Mouse (Mus musculus): ENCODE measurements around the gene Zfp277.
A peak's percentile ranks its signal among the peaks of the same experiment; 100 is the strongest.

Zfp277 gene

DNA sequence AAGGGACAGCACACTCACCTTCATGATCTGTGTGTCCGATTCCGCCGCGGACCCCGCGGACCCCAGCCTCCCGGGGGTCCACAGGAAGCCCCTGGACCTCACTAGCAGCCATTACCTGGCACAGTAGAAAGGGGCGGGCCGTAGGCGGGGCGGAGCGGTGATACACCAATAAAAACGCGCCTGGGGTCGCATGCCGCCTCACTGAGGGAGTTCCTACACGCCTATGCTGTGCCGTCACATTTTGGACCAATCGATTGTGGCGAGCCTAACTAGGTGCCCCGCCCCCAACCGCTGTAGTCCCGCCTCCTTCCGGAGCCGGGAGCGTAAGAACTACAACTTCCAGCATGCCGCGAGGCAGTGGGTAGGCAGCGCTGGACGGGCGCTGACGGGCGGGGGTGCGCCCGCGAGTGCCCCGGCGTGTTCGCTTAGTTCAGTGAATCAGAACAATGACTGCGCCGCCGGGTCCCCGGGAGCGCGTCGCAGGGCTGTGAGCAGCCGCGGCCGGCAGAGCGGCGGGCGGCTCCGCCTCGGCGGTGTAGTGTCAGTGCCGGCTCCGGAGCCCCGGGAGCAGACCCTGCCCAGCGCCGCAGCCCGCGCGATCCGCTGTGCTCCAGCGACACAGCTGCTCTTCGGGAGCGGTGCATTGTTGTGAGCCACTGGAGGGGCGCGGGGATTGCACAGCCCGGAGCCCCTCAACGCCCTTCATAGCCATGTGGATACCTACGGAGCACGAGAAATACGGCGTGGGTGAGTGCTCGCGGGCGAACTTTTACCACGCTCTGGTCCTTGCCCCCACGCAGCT, at the start of gene Zfp277, which contains the start of gene Dock4:
Gene Zfp277 (minus strand): TSS at position 255 of the 802 bp plus-strand sequence.
Gene Dock4 (plus strand): TSS at position 305 of the 802 bp plus-strand sequence.
- DNase-seq, result peak; percentile 99

DNA sequence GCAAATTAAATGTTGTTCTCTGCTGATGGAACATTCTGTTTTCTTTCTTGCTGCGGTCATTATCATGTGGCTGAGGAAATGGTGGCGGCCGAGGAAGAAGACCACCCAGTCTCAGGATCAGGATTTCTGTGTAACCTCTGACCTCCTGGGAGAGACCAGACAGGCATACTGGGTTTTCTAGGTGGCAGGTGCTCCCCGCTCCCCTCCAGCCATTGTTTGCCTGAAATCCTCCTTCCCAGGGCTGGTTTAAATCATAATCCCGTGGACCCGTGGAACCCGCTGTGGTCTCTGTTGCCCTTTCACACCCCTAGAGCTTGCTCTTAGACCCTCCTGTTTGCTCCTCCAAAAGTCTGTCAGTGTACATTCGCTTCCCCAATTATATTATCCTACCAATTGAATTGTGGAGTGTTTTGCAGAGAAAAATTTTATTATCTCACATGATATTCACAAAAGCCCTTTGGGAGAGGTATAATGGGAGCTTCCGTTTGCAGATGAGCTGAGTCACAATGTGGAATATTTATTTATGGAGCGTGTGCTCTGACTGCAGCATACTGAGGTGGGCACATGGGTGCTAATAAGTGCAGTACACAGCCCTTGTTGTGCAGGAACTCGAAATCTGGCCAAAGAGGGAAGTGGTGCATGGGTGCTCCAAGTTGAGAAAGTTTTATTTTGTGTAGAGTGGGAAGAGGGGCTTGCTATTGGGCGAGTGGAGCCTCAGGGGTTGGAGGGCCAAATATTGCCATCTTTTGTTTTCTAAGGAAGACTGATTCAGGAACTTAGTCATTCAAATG, 40.5 kb upstream of the Zfp277 start:
- no peak for DNase-seq

DNA sequence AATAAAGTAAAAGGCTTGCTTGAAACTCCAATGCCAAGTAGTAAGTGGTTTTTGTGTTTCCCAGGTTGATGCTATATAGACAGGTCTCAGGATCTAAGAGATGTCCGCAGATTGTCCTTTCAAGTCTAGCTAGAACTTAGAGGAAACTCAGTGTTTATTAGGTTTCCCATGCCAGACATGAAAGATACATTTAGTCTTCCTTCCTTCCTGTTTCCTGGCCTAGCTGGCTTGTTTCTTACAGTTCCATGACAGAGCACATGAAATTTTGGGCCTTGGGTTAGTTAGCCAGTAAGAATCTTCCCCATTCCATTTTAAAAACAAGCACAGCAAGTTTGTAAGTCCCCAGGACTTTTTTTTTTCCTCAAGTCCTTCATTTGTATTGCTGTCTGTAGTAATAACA, 39.5 kb upstream of the Zfp277 start:
- DNase-seq, result no peak

DNA sequence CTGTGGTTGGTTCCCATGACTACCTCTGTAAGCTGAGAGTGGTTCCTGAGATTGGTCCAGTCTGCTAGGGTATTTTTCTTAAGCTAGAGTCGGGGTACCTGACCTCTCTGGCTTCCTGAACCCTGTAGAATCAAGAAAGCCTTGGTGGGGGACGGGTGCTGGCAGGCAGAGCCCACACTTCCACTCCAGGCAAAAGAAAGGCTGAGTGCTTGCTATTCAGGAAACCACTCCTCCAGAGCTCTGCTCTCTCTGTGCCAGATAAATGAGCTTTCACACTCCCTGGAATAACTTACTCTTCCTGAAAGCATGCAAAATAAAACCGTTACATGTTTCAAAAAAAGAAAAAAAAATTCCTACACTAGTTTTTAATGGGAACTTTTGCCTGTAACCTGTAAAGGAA, 38.5 kb upstream of the Zfp277 start:
- DNase-seq, result no peak

DNA sequence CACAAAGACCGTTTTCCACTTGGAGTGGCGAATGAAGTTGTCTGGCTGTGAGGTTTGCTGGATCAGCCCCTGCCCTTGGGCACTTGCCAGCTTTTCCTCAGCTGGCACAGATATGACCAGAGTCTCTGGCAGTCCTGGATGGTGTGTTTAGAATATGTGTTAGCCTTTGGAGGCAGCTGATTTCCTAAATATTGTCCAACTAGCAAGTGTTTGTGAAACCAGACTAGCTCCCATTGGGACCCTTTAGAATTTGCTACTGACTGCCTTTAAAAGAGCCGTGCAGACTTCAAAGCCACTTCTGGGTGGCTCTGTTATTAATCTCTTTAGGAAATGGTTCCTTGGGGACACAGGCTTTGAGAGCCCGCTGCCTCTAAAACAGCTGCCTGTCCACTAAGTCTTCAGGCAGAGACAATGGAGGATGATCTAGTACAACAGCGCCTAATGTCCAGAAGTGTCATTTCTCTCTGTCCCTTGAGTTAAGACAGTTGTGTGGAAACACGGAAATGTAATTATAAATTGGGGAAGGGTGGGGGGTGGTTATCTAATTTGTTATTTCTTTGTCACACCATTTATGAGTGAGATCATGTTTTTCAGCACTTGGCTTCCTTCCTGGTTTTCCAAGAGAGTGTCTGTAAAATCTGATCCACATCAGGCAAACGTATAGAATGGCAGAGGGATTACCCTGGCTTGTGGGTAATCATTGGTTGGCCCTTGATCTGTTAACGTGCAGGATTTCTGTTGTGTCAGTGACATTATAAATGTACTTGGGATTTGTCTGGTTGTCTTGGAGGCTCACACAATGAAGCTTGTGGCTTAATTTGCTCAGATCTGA, 32.1 kb upstream of the Zfp277 start:
- DNase-seq, result peak in 1 of 2 experiments; percentile 39

DNA sequence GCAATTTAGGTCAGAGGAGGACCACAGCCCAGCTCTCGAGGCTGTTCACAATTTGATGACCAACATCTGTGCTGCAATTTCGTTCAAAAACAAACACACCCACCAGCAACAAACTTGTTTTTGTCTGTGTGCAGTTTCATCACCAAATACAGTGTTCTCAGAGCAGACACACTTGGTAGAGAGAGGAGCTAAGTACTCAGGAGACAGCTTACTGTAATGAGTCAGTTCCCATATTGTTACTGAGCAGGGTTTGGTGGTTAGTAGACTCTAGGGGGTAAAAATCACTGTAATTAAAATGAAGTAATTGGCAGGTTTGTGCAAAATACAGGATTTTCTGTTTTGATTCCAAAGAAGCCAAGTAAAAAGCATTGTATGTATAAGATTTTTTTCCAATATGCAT, 28.0 kb upstream of the Zfp277 start:
- no peak for DNase-seq

DNA sequence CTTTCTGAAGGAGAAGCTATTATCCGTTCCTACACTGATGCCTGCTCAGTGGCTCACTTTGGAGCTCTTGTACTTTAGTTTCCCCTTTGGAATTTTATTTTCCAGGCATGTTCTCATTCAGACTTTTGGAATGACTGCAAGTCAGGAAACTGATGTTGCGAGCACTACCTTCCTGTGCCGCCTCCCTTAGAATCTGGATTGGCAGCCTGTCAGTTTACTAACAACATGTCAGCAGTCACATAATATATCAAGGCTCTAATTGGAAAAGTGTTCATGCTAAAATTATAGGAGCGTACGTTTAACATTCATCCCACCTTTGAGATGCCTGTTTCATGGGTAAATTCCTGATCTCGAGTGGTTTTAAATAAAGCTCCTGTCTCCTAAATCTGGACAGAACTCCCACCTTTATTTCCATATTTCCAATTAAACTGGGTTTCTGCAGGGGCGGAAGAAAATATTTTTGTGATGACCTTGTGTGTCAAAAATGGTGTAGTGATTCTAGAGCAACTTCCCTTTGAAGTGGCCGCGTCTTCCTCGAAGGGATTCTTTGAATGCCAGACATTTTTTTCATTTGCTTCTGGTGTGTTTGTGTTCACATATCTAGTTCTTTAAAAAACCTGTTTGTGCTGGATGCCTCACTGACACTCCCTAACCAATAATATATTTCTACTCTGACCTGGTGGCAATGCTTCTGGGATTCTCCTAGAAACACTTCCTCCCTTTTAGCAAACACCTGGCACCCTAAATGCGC, 26.1 kb upstream of the Zfp277 start:
- DNase-seq, result no peak

DNA sequence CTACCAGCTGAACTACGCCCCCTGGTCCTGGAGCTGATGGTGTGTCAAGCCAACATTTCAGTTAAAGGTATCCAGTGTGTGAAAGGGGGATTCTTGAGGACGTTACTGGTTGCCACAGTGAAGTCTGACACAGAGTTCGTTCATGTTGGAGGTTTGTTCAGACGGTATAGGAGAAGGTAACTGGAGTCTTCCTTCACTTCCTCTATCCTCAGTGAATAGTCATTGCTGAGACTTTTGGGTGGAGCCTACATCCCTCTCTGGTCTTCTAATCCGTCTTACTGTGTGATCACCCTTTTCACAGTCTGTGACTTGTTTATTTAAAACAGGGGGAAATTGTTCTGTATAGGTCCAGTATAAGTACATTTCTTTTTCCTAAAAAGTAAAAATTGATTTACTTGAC, 23.3 kb upstream of the Zfp277 start:
- DNase-seq, result no peak

DNA sequence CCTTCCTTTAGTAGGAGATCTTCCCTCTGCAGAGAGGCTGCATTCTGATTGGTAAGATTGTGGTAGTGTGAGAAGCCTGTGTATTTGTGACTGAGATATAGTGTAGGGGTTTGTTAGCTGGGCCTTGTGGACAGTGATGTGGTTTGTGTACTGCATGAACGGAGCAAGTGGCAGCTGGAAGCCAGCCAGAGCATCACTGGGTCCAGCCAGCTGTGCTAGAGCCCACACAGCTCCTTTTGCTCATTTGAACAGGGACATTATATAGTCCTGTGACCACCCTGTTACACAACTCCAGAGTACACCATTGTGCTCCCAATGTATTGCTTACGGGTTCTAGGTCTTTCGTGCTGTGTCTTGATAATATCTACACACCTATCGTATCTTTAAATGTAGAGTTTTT, 22.5 kb upstream of the Zfp277 start:
- DNase-seq, result no peak

DNA sequence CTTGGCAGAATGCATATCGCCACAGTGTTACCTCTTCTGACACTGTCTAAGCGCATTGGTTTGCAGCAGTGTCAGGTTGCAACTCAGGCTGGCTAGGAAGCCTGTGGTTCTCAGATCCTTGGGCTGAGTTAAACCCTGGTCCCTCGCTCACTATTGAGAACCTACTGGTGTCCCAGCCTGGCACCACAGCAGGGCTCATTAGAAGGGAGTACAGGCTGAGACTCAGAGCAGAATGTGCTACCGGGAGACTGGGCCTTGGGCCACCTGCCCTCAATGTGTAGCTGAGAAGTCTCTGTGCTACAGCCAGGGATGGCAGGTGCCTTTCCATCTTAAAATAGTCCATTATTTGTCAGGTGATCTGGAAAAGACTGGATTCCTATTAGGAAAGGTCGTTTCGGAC, 18.6 kb upstream of the Zfp277 start:
- DNase-seq, result no peak

DNA sequence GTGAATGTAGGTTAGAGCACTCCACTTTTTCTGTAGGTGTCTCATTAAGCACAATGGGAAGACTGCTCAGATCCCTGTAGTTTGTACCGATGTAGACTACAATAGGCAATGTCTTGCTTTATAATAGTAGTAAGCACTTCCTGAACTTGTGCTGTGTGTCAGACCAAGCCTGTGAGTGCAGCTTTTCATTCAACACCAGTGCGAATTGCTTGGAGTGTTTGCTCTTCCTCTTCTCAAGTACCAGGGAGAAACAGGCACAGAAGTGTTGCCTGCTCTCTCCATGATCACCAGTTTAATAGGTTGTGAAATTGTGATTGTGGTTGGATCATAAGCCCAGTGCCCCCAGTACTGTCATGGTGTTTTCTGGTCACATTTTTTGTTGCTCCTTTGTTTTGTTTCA, 18.1 kb upstream of the Zfp277 start:
- DNase-seq, result no peak

DNA sequence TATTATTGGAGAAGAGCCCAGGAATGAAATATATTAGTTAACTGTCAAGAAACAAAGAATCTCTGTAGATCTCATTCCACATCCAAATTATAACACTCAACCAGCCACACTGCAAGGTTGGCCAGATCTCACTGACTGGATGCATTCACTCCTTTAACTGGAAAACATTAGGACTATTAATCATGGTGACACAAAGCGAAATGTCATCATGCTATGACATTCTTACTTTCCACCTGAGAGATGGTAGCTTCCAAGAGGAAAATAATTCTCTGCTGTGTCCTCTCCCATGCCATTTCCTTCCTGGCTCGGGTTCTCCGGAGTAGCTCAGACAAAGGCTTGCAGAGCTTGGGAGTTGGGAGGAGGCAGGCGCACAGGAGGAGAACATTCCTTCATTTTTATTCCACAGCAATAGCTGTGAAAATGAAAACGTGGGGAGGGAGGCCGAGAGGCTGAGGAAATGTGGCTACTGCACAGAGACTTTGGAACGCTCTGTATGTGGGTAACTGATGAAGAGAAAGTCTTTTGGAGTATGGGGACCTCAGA, 17.1 kb upstream of the Zfp277 start:
- DNase-seq, result peak in 1 of 2 experiments; percentile 32

DNA sequence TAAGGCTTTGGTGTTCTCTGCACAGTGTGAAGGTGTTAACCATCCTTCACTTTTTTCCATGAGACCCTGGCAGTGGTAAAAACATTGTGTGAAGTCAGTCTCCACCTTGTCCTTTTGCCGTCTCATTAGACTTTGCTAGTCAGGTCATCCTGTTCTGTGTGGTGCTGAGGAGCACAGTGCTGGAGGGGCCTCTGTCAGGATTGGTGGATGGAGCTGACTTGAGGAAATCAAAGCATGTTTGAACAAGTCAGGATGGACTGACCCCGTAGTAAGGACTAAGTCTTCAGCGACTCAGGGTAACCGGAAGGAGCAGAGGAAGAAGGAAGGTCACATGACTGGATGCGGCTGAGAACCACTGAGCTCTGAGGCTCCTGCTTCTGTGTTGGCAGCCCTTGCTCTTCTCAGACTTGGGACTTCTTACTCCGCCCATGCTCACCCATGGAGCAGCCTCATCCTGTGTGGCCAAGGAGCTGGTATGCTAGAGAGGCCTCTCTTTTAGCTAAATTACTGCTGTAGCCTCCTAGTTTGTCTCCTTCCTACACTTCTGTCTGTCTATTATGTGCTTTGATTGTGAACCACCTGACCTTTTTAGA, 14.1 kb upstream of the Zfp277 start:
- DNase-seq, result no peak

DNA sequence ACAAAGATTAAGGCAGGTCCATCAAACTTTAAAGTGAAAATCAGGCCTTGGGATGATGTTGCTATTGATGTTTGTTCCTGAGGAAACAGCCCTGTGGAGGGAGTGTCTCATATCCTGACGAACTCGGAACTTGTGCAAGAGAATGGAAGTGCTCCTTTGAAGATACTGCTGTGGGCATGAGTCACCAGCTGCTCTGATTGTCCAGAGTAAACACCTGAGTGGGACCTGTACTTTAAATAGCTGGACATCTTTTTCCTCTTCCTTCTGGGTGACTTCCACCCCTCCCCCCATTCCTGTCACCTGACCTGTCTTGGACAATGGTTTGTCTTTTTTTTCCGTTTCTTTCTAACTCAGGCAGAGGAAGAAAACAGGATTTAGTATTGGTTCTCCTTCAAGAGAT, 13.3 kb upstream of the Zfp277 start:
- peak; percentile 58 to 70 for DNase-seq

DNA sequence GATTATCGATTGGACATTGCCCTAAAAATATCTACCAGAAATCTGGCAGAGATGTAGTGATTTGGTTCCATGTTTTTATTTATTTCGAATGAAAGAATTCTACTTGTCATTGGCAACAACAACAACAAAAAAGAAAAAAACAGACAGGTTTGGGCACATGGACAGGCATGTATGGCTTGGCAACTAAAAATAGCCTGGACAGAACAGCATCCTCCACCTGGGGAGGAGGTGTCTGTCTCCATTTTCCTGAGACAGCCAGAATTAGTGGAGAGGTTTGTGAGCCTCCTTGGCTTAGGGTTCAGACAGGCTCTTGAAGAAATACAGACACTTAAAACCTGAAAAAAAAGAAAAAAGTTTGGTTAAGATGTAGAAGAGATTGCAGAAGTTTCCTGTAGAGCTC, 10.8 kb upstream of the Zfp277 start:
- DNase-seq, result no peak

DNA sequence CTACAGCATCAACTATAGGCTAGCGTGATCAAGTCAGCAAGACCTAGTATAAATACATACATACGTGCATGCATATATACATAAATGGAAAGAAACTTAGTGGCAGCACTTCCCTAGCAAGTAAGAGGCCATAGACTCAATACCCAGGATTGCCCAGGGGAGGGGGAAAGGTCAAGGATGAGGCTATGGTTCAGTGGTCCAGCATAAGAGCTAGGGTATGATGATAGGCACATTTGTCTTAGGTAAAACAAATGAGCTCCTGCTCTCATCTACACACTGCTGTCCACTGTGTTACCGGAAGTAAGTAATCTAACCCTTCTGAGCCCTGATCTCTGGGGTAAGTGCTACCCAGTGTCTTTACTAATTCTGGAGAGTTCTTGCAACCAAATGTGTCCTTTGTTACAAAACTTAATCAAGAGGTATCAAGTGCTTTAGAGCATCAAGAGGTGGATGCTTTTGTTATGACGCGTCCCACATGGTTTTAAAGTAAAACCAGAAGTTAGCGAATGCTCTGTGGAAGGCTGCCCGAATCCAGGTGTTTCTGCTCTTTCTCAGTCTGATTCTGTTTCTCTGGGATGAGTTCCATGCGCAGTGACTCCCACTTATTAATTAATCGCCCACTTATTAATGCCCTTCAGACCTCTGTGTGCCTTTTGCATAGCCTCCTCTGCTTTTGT, 3.6 kb upstream of the Zfp277 start:
- no peak for DNase-seq

DNA sequence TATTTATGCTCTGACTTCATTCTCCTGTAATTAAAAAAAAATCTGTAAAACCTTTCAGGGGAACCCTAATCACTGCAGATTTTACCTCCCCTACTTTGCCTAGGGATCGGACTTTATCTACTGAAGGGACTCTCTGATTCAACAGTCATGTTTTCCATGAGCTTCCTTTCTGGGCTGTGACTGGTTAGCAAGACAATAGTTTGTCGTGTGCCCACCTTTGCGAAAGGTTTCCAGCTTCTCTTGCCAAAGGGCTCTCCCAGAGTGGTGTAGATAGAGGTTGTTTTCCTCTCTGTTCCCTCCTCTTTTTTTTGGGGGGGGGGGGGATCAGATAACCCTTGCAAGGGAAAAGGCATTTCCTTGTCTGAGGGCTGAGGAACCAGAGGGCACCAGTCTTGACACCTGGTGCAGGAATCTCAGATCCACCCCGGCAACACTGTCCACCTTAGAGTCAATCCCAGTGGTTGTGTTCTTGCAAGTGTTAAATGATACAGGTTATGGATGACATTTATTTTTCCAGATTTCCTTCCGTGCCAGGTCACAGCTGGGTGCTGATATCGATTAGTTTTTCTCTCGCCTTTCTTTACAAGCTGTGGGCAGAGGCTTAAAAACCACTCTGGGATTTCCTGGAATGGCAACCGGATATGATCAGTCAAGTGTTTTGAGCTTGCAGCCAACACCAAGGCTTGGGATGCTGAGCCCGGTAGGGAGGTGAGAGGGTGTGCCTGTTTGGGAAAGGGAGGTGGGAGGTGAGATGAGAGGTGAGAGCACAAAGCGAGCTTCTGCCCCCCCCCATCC, 2.1 kb upstream of the Zfp277 start:
- DNase-seq, result no peak

DNA sequence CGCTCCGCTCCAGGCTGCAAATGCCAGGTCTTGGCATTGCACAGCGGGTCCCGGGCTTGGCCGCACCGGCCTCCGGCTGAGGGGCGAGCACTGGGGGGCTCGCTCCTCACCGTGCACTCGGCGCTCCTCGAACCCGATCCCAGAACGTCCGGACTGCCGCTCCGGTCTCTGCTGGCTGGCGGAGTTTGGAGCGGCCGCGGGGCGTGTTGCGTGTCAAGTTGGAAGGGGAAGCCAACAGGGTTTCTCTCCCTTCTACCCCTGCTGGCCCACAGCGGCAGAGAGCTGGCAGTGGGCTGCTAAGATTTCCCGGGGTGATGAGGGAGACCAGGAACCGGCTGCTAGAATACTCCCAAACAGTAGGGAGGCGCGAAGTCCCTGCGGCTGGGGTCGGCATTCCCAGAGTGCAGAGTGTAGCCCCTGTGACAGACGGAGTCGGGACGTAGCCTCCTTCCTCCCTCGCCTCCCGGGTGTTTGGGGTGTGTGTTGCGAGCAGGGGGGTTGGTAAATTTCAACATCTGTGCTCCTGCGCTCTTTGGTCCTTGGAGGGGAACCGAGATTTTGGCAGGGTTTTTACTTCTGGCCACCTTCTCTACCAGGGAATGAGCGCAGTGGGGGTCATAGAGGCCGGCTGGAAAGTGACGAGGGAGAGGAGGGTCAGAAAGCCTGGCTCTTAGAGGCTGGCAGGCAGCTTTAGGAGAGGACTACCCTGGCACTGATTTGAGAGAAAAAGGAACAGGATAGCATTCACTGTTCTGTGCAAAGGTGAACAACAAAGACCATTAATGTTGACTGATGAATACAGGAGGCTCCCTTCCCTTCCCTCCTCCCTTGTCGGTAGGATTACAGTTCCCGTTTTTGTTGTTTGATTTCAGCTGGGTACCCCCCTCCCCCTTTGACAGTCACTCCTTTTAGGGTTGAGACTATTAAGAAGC, 1.0 kb upstream of the Zfp277 start:
- DNase-seq, result peak; percentile 25 to 49

DNA sequence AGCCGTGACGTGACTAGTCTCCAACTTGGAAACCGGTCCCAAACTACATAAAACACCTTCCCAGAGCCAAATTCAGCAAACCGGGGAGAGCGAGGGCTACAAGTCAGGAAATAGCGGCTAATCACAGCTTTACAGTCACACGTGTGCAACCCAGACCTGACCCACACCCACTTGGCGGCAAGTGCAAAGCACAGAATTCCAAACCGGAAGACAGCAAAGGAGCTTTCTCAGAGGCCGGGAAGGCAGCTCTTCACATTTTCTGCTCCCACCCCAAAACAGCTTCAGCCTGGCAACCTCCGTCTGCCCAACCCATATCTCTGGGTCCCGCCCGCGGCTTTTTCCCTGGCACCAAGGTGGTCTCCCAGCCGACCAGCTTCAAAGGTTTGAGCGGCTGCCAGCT, 496 bp downstream of the Zfp277 start:
- DNase-seq, result peak in 1 of 2 experiments; percentile 56

Data from kidney, adult 8-10 months (tissue).